Mouse (Mus musculus) c-Kit-positive CD71-positive TER-119-negative erythroid progenitor cells, embryonic 14.5 days (primary cell): ENCODE measurements at regions not wholly inside any gene's neighbourhood (a gene's known extent, or its start where the extent isn't known, plus 50 kb on each side); places are given as distances from the start of the nearest gene placed in this dataset.
"Not testable (repeated sequence)": the region's sequence is repeated elsewhere in the genome, so short reads cannot be mapped to it uniquely, and the experiment has no call there.

ENCODE experiments used
- DNase-seq: peaks from one replicate; pipeline ENCODE4 v3.0.0-alpha.2; 2013; ENCODE audit warnings: low read depth

GRCm38 (mm10) chr16:50533881-50534280 lies 57.1 kb downstream of the Ccdc54 start:
- DNase-seq: no peak

DNA sequence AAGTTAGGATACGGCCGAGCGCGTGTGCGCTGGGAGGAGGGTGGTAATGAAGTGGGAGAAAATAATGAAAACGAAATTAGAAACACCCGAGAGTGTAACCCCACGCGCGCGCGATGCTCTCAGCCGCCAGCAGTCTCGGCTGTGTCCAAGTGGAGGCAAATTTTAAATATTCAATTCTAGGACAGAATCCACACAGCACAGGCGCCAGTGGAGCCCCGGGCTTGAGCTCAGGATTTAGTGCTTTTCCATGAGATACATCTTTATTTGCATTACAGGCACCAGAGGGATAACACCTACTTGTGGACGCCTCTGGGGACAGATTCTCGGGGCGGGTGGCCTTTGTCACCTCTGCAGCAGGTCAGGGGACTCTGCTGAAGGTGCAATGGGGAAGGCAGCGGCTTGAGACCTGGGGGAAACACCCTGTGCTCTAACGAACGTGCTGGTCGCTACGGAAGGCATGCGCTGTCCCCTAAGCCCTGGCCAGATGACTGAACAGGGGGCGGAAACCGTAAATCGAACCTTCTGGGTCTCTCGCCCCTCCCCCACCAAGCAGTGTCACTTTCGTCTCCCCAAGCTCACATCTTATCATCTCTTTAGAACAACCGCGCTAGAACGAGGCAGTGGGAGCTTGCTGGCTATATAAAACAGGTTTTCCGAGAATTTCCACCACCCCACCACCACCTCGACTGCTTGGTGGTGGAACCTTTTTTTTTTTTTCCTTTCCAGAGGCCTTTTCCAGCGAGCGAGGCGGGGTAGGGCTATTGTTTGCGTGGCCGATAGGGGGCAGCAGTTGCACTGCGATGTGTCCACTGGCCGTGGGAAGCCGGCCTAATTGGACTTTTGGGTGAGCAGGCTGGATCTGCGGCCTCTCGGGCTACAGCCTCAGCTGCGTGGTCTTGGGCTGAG lies 61.2 kb downstream of the Ccdc54 start:
- peak; percentile 46 for DNase-seq

- peak; percentile 21 for DNase-seq
Measured at GRCm38 (mm10) chr16:50528677-50529510, 62.1 kb downstream of the Ccdc54 start.

GRCm38 (mm10) chr16:50528355-50528676 lies 62.6 kb downstream of the Ccdc54 start:
- no peak for DNase-seq

GRCm38 (mm10) chr16:50526930-50527329 lies 64.0 kb downstream of the Ccdc54 start:
- DNase-seq: not testable (repeated sequence)

- DNase-seq: no peak
Measured at GRCm38 (mm10) chr16:50525934-50526366, 65.0 kb downstream of the Ccdc54 start.

- DNase-seq: no peak
Measured at GRCm38 (mm10) chr16:50525504-50525903, 65.5 kb downstream of the Ccdc54 start.

DNA sequence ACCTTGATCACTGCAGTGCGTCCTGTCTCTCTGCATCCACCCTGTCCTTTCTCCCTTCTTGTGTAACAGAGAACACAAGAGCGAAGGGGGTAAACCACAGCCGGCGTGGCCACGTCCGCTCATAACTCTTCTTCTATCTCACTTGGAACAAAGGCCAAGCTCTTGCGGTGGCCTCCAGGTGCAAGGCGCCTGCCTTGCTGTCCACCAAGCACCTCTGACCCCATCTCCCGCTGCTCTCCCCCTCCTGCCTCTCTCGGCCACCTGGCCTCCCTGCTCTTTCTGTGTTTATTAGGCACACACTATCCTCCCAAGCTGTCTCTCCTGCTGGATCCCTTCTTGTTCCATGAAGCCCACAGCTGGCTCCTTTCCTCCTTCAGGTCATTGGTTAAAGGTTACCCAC lies 71.3 kb downstream of the Ccdc54 start:
- no peak for DNase-seq

GRCm38 (mm10) chr16:50516579-50516978 lies 74.4 kb downstream of the Ccdc54 start:
- DNase-seq: no peak

DNA sequence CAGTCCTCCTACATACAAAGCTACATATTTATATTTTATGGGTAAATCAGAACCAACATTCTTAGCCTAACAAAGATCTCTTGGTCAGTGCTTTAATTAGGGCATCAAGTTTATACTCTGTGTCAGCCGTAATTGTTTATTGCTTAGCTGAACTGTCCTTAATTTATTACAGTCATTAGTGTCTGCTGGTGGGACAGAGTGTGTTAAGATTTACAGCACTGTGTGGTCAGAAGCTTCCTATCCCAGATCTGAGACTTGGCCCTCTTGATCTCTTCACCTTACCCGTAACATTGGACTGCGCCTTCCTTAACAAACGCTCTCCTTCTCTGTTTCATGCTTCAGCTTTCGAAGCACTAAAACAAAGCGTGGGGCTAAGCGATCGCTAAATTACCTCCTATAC lies 75.9 kb downstream of the Ccdc54 start:
- no peak for DNase-seq

DNA sequence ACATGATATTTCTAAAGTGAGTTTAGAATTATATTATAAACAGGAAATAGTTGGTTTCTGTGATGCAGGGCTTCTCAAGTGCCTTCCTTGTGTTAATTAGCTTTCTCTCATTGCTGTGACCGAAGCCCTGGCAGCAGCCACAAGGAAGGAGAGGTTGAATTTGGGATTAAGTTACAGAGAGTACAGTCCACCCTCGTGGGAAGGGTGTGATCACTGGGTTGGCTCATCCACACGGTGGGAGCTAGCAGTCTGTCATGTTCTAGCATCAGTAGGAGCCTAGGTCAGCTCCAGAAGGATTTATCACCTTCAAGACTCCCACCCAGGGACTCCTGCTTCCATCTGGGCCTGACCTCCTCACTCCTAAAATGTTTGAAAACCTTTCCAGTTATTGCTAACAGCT lies 78.9 kb downstream of the Ccdc54 start:
- DNase-seq: no peak

DNA sequence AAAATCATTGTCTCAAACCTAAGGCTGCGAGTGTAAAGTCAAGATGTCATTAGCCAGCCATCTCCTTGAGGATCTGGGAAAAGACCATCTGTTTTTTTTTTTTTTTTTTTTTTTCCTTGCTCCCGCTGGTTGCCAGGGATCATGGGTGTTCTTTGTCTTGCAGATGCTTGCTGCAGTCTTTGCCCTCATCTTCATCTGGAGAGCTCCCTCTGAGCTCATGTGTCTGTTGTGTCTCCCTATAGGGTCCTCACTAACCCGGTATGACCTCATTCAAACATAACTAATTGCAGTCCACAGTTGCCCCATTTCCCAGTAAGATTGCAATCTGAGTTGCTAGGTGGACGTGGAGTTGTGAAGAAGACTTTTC lies 77.3 kb upstream of the Bbx start:
- DNase-seq: no peak

- DNase-seq: no peak
Measured at GRCm38 (mm10) chr16:50508673-50509528, 76.7 kb upstream of the Bbx start.

- no peak for DNase-seq
Measured at GRCm38 (mm10) chr16:50504619-50505018, 72.4 kb upstream of the Bbx start.

GRCm38 (mm10) chr16:50498909-50499308 lies 66.7 kb upstream of the Bbx start:
- no peak for DNase-seq

DNA sequence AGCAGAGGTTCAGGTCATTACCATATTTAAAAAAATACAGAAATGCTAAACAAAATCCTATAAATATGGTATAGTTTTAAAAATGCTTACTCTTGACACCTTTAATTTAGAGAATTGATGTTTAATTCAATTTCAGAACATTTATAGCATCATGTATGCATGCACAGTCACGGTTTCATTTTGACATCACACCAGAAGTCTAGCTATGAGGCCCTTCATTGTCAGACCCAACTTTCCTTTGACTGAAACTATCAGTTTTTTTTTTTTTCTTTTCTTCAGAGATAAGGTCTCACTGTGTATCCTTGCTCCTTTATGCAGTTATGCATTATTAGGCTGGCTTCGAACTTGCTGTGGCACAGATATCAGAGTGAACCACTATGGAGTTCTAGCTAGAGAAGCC lies 61.5 kb upstream of the Bbx start:
- no peak for DNase-seq

- no peak for DNase-seq
Measured at GRCm38 (mm10) chr16:50489244-50489643, 57.1 kb upstream of the Bbx start.

GRCm38 (mm10) chr16:50482360-50482786 lies 50.2 kb upstream of the Bbx start:
- no peak for DNase-seq
